Mouse (Mus musculus): Measurements from ENCODE around the gene Vmn1r125. TPM values are rescaled to one million over a fixed set of nuclear protein-coding genes. Genes with fewer than 3 reads are reported as not detected.
"Not testable (repeated sequence)": the region's sequence is repeated elsewhere in the genome, so short reads cannot be mapped to it uniquely, and the experiment has no call there.

Gene Vmn1r125
- not detected in 2 replicates for polyA plus RNA-seq (2012)

GRCm38 (mm10) chr7:21271879-21272278 lies at the start of gene Vmn1r125:
TSS of gene Vmn1r125 (plus strand) at chr7:21272179.
- not testable (repeated sequence) for H3K9me3 ChIP-seq (ENCODE audit: control insufficient read depth, low read length); H3K27me3 ChIP-seq (ENCODE audit: control insufficient read depth); H3K4me3 ChIP-seq (replicated peaks); H3K36me3 ChIP-seq (ENCODE audit: control insufficient read depth); H3K4me1 ChIP-seq (ENCODE audit: control insufficient read depth)

- H3K27me3 ChIP-seq (ENCODE audit: control insufficient read depth); H3K36me3 ChIP-seq (ENCODE audit: control insufficient read depth); H3K9me3 ChIP-seq (ENCODE audit: control insufficient read depth, low read length); H3K4me3 ChIP-seq (replicated peaks); H3K4me1 ChIP-seq (ENCODE audit: control insufficient read depth): not testable (repeated sequence)
Observed at GRCm38 (mm10) chr7:21260517-21260916, 11.5 kb upstream of the Vmn1r125 start, which contains the start of gene Vmn1r124. TSS of gene Vmn1r124 (minus strand) at chr7:21260617.

- not testable (repeated sequence) for H3K4me1 ChIP-seq (ENCODE audit: control insufficient read depth); H3K9me3 ChIP-seq (ENCODE audit: control insufficient read depth, low read length); H3K36me3 ChIP-seq (ENCODE audit: control insufficient read depth); H3K4me3 ChIP-seq (replicated peaks); H3K27me3 ChIP-seq (ENCODE audit: control insufficient read depth)
Observed at GRCm38 (mm10) chr7:21301367-21301766, 29.4 kb downstream of the Vmn1r125 start, which contains the start of gene Vmn1r126. TSS of gene Vmn1r126 (minus strand) at chr7:21301467.

- not testable (repeated sequence) for H3K36me3 ChIP-seq (ENCODE audit: control insufficient read depth); H3K4me3 ChIP-seq (replicated peaks); H3K4me1 ChIP-seq (ENCODE audit: control insufficient read depth); H3K9me3 ChIP-seq (ENCODE audit: control insufficient read depth, low read length); H3K27me3 ChIP-seq (ENCODE audit: control insufficient read depth)
Observed at GRCm38 (mm10) chr7:21319761-21320160, 47.8 kb downstream of the Vmn1r125 start, which contains the start of gene Vmn1r127. TSS of gene Vmn1r127 (minus strand) at chr7:21319861.

Other genes with a start within 250 kb of the Vmn1r125 start
- not detected in 2 replicates for gene Vmn1r120, start 218.4 kb upstream of the Vmn1r125 start, polyA plus RNA-seq (2012)
- not detected in 2 replicates for gene Vmn1r121, start 173.7 kb upstream of the Vmn1r125 start, polyA plus RNA-seq (2012)
- gene Vmn1r122, start 138.1 kb upstream of the Vmn1r125 start, polyA plus RNA-seq (2012): not detected in 2 replicates
- not detected in 2 replicates for gene Vmn1r123, start 110.0 kb upstream of the Vmn1r125 start, polyA plus RNA-seq (2012)
- gene Gm5157, start 81.8 kb upstream of the Vmn1r125 start, polyA plus RNA-seq (2012): 0.05 TPM in 1 of 2 replicates, not detected in the other
- not detected in 2 replicates for gene Vmn1r124, start 11.6 kb upstream of the Vmn1r125 start, polyA plus RNA-seq (2012)
- not detected in 2 replicates for gene Vmn1r126, start 29.3 kb downstream of the Vmn1r125 start, polyA plus RNA-seq (2012)
- gene Vmn1r127, start 47.7 kb downstream of the Vmn1r125 start, polyA plus RNA-seq (2012): not detected in 2 replicates
- gene Vmn1r128, start 77.2 kb downstream of the Vmn1r125 start, polyA plus RNA-seq (2012): not detected in 2 replicates
- gene Vmn1r129, start 89.1 kb downstream of the Vmn1r125 start, polyA plus RNA-seq (2012): not detected in 2 replicates
- not detected in 2 replicates for gene Gm6882, start 160.6 kb downstream of the Vmn1r125 start, polyA plus RNA-seq (2012)
- gene Vmn1r130, start 239.6 kb downstream of the Vmn1r125 start, polyA plus RNA-seq (2012): not detected in 2 replicates

All from erythroblast, embryonic 14.5 days (primary cell).